Mouse (Mus musculus): ENCODE measurements around the gene Plekhf1. TPM values are rescaled to one million over a fixed set of nuclear protein-coding genes. Genes with fewer than 3 reads are reported as not detected.

Gene Plekhf1
- polyA plus RNA-seq, 1 experiment from 2014 or later, result 0.49 TPM

GRCm38 (mm10) chr7:38174321-38175148, 53.3 kb downstream of the Plekhf1 start:
- H3K36me3 ChIP-seq (ENCODE audit: control insufficient read depth, insufficient read depth, low read length), result no peaks in the 10 kb centered on the region
- H3K27me3 ChIP-seq (ENCODE audit: control insufficient read depth, insufficient read depth, low read depth, low read length), result no peaks in the 10 kb centered on the region
- H3K4me1 ChIP-seq (ENCODE audit: control insufficient read depth, insufficient read depth, low read length), result peaks cover 11% of the 10 kb centered on the region
- peak overlapping the region; percentile 54 for H3K27ac ChIP-seq (ENCODE audit: low read length)
- H3K9ac ChIP-seq (ENCODE audit: low read depth, low read length), result peak overlapping the region; percentile 70
- H3K4me2 ChIP-seq (ENCODE audit: low read length), result peak overlapping the region; percentile 75
- H3K9me3 ChIP-seq (replicated peaks; ENCODE audit: control insufficient read depth, low read length, poor library complexity, severe bottlenecking), result no peaks in the 10 kb centered on the region
- peak; percentile 72 for ATAC-seq
- peak overlapping the region; percentile 29 for H3K4me3 ChIP-seq (ENCODE audit: low read depth, low read length)
- 7% methylated on average over 31 of the region's 31 CpGs for WGBS

- Histone ChIP-seq H3K27ac (ENCODE audit: low read length) (peak overlapping the region; percentile 54; the same call in 1 of the 2 replicates), H3K27me3 (ENCODE audit: control insufficient read depth, insufficient read depth, low read depth, low read length) (no peaks in the 10 kb centered on the region), H3K4me1 (ENCODE audit: control insufficient read depth, insufficient read depth, low read length) (peaks cover 11% of the 10 kb centered on the region), H3K36me3 (ENCODE audit: control insufficient read depth, insufficient read depth, low read length) (no peaks in the 10 kb centered on the region), H3K4me2 (ENCODE audit: low read length) (peak overlapping the region; percentile 75), H3K9me3 (replicated peaks; ENCODE audit: control insufficient read depth, low read length, poor library complexity, severe bottlenecking) (no peaks in the 10 kb centered on the region), H3K9ac (ENCODE audit: low read depth, low read length) (peak overlapping the region; percentile 70), H3K4me3 (ENCODE audit: low read depth, low read length) (peak overlapping the region; percentile 29)
- ATAC-seq, result peak; percentile 43; the same call in 1 of the 2 replicates
- WGBS, result 9% methylated on average over 14 of the region's 14 CpGs
These were observed 53.9 kb downstream of the Plekhf1 start for GRCm38 (mm10) chr7:38173871-38174270.

DNA sequence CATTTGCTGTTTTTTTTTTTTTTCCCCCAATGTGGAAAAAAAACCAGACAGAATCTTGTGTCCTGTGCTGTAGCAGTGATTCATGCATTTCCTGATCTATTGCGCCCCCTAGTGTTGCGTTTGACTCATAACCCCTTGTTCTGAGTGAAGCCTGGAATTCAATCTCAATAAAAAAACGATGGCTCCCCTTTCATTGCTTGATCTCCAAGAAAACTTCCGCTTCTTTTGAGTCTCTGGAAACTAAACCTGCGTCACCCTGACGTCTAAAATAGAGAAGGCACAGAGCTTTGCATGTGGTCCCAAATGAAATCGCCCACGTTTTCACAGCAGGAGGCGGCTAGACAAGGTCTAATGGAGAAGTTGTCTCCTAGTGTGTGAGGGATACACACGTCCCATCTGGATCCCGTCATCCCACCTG, 60.1 kb downstream of the Plekhf1 start:
- Histone ChIP-seq H3K27me3 (ENCODE audit: control insufficient read depth, insufficient read depth, low read depth, low read length) (no peaks in the 10 kb centered on the region), H3K27ac (ENCODE audit: low read length) (no peak overlapping the region), H3K36me3 (ENCODE audit: control insufficient read depth, insufficient read depth, low read length) (no peaks in the 10 kb centered on the region), H3K4me1 (ENCODE audit: control insufficient read depth, insufficient read depth, low read length) (no peaks in the 10 kb centered on the region), H3K9me3 (replicated peaks; ENCODE audit: control insufficient read depth, low read length, poor library complexity, severe bottlenecking) (no peaks in the 10 kb centered on the region), H3K4me2 (ENCODE audit: low read length) (no peak overlapping the region), H3K9ac (ENCODE audit: low read depth, low read length) (no peak overlapping the region), H3K4me3 (ENCODE audit: low read depth, low read length) (no peak overlapping the region)
- ATAC-seq, result no peak
- WGBS, result 18% methylated on average over 11 of the region's 11 CpGs

Other genes with a start within 250 kb of the Plekhf1 start
- gene Uri1, start 204.5 kb downstream of the Plekhf1 start, polyA plus RNA-seq (2015; fragmentation: Nextera tagmentation; extraction: Ambion mirVana), result 33.3 TPM in 2 replicates
- 9.6 and 13.2 TPM in 2 replicates for gene Ccne1, start 120.5 kb downstream of the Plekhf1 start, polyA plus RNA-seq (2015; fragmentation: Nextera tagmentation; extraction: Ambion mirVana)
- gene 1600014C10Rik, start 44.8 kb downstream of the Plekhf1 start, polyA plus RNA-seq (2015; fragmentation: Nextera tagmentation; extraction: Ambion mirVana), result 33.4 and 36.2 TPM in 2 replicates
- 76.0 and 78.2 TPM in 2 replicates for gene Pop4, start 43.4 kb upstream of the Plekhf1 start, polyA plus RNA-seq (2015; fragmentation: Nextera tagmentation; extraction: Ambion mirVana)

All from midbrain, embryonic 16.5 days (tissue).